Mouse (Mus musculus): ENCODE measurements around the gene Esyt1. TPM values are rescaled to one million over a fixed set of nuclear protein-coding genes. Genes with fewer than 3 reads are reported as not detected.
"Not testable (repeated sequence)": the region's sequence is repeated elsewhere in the genome, so short reads cannot be mapped to it uniquely, and the experiment has no call there.

Esyt1 gene
- total and polyA plus RNA-seq, 2 experiments = 7.9 to 12.8 TPM

- Histone ChIP-seq H3K4me1 (ENCODE audit: control insufficient read depth, insufficient read depth, low read length) (no peaks in the 10 kb centered on the region), H3K4me3 (ENCODE audit: insufficient read depth, low read depth, low read length) (no peak overlapping the region), H3K9ac (ENCODE audit: low read depth, low read length) (no peak overlapping the region), H3K36me3 (ENCODE audit: control insufficient read depth, insufficient read depth, low read length) (peaks cover 7% of the 10 kb centered on the region; the same call in 1 of the 2 replicates), H3K27ac (replicated peaks; ENCODE audit: insufficient read depth, low read depth, low read length) (no peak overlapping the region), H3K27me3 (ENCODE audit: control insufficient read depth, insufficient read depth, low read length) (no peaks in the 10 kb centered on the region), H3K79me2 (ENCODE audit: control insufficient read depth, insufficient read depth, low read length) (no peaks in the 10 kb centered on the region; the same call in 1 of the 2 replicates)
- WGBS = 83% methylated on average over 9 of the region's 9 CpGs
- no peak for TF ChIP-seq CTCF (IDR thresholded peaks at IDR 0.05; ENCODE audit: low read depth, low read length)
- TF ChIP-seq POLR2A (IDR thresholded peaks at IDR 0.05; ENCODE audit: extremely low read depth, insufficient read depth, low read length) = no peak
- no peak for DNase-seq (ENCODE audit: extremely low read depth, low read depth, low spot score)
Measured at GRCm38 (mm10) chr10:128511189-128511588, 14.5 kb downstream of the Esyt1 start.

GRCm38 (mm10) chr10:128510301-128510700 lies 15.4 kb downstream of the Esyt1 start:
- H3K79me2 ChIP-seq (ENCODE audit: control insufficient read depth, insufficient read depth, low read length) = peaks cover 4% of the 10 kb centered on the region; the same call in 1 of the 2 replicates
- no peaks in the 10 kb centered on the region for H3K4me1 ChIP-seq (ENCODE audit: control insufficient read depth, insufficient read depth, low read length)
- 94% methylated on average over 11 of the region's 11 CpGs for WGBS
- no peak for TF ChIP-seq POLR2A (IDR thresholded peaks at IDR 0.05; ENCODE audit: extremely low read depth, insufficient read depth, low read length)
- TF ChIP-seq CTCF (IDR thresholded peaks at IDR 0.05; ENCODE audit: low read depth, low read length) = no peak
- no peak overlapping the region for H3K9ac ChIP-seq (ENCODE audit: low read depth, low read length)
- peaks cover 5% of the 10 kb centered on the region; the same call in 1 of the 2 replicates for H3K36me3 ChIP-seq (ENCODE audit: control insufficient read depth, insufficient read depth, low read length)
- no peak overlapping the region for H3K27ac ChIP-seq (replicated peaks; ENCODE audit: insufficient read depth, low read depth, low read length)
- no peaks in the 10 kb centered on the region for H3K27me3 ChIP-seq (ENCODE audit: control insufficient read depth, insufficient read depth, low read length)
- H3K4me3 ChIP-seq (ENCODE audit: insufficient read depth, low read depth, low read length) = no peak overlapping the region
- no peak for DNase-seq (ENCODE audit: extremely low read depth, low read depth, low spot score)

GRCm38 (mm10) chr10:128509831-128510230 lies 15.8 kb downstream of the Esyt1 start:
- 69% methylated on average over 4 of the region's 4 CpGs for WGBS
- no peaks in the 10 kb centered on the region for H3K27me3 ChIP-seq (ENCODE audit: control insufficient read depth, insufficient read depth, low read length)
- H3K4me3 ChIP-seq (ENCODE audit: insufficient read depth, low read depth, low read length) = no peak overlapping the region
- no peak overlapping the region for H3K27ac ChIP-seq (replicated peaks; ENCODE audit: insufficient read depth, low read depth, low read length)
- H3K9ac ChIP-seq (ENCODE audit: low read depth, low read length) = no peak overlapping the region
- H3K4me1 ChIP-seq (ENCODE audit: control insufficient read depth, insufficient read depth, low read length) = no peaks in the 10 kb centered on the region
- peaks cover 5% of the 10 kb centered on the region; the same call in 1 of the 2 replicates for H3K36me3 ChIP-seq (ENCODE audit: control insufficient read depth, insufficient read depth, low read length)
- TF ChIP-seq CTCF (IDR thresholded peaks at IDR 0.05; ENCODE audit: low read depth, low read length) (no peak), POLR2A (IDR thresholded peaks at IDR 0.05; ENCODE audit: extremely low read depth, insufficient read depth, low read length) (no peak)
- DNase-seq (ENCODE audit: extremely low read depth, low read depth, low spot score) = no peak
- peaks cover 4% of the 10 kb centered on the region; the same call in 1 of the 2 replicates for H3K79me2 ChIP-seq (ENCODE audit: control insufficient read depth, insufficient read depth, low read length)

- Histone ChIP-seq H3K27me3 (ENCODE audit: control insufficient read depth, insufficient read depth, low read length) (no peaks in the 10 kb centered on the region), H3K4me1 (ENCODE audit: control insufficient read depth, insufficient read depth, low read length) (peaks cover 3% of the 10 kb centered on the region), H3K36me3 (ENCODE audit: control insufficient read depth, insufficient read depth, low read length) (peaks cover 5% of the 10 kb centered on the region; the same call in 1 of the 2 replicates), H3K4me3 (ENCODE audit: insufficient read depth, low read depth, low read length) (no peak overlapping the region), H3K27ac (replicated peaks; ENCODE audit: insufficient read depth, low read depth, low read length) (no peak overlapping the region), H3K79me2 (ENCODE audit: control insufficient read depth, insufficient read depth, low read length) (peaks cover 4% of the 10 kb centered on the region; the same call in 1 of the 2 replicates), H3K9ac (ENCODE audit: low read depth, low read length) (no peak overlapping the region)
- no peak for TF ChIP-seq CTCF (IDR thresholded peaks at IDR 0.05; ENCODE audit: low read depth, low read length)
- no peak for TF ChIP-seq POLR2A (IDR thresholded peaks at IDR 0.05; ENCODE audit: extremely low read depth, insufficient read depth, low read length)
- 91% methylated on average over 9 of the region's 9 CpGs for WGBS
- DNase-seq (ENCODE audit: extremely low read depth, low read depth, low spot score) = no peak
Measured at GRCm38 (mm10) chr10:128509203-128509602, 16.5 kb downstream of the Esyt1 start.

- Histone ChIP-seq H3K4me3 (ENCODE audit: insufficient read depth, low read depth, low read length) (no peak overlapping the region), H3K79me2 (ENCODE audit: control insufficient read depth, insufficient read depth, low read length) (peaks cover 4% of the 10 kb centered on the region; the same call in 1 of the 2 replicates), H3K36me3 (ENCODE audit: control insufficient read depth, insufficient read depth, low read length) (peaks cover 2% of the 10 kb centered on the region; the same call in 1 of the 2 replicates), H3K27me3 (ENCODE audit: control insufficient read depth, insufficient read depth, low read length) (no peaks in the 10 kb centered on the region), H3K27ac (replicated peaks; ENCODE audit: insufficient read depth, low read depth, low read length) (no peak overlapping the region), H3K4me1 (ENCODE audit: control insufficient read depth, insufficient read depth, low read length) (peaks cover 3% of the 10 kb centered on the region), H3K9ac (ENCODE audit: low read depth, low read length) (no peak overlapping the region)
- 87% methylated on average over 9 of the region's 9 CpGs for WGBS
- no peak for DNase-seq (ENCODE audit: extremely low read depth, low read depth, low spot score)
- TF ChIP-seq CTCF (IDR thresholded peaks at IDR 0.05; ENCODE audit: low read depth, low read length) (no peak), POLR2A (IDR thresholded peaks at IDR 0.05; ENCODE audit: extremely low read depth, insufficient read depth, low read length) (no peak)
Measured at GRCm38 (mm10) chr10:128508260-128508659, 17.4 kb downstream of the Esyt1 start.

- 0 out of 2 replicates have a peak, but pooled peaks cover 2% of the 10 kb centered on the region for H3K36me3 ChIP-seq (ENCODE audit: control insufficient read depth, insufficient read depth, low read length)
- H3K4me1 ChIP-seq (ENCODE audit: control insufficient read depth, insufficient read depth, low read length) = peaks cover 10% of the 10 kb centered on the region
- peaks cover 4% of the 10 kb centered on the region; the same call in 1 of the 2 replicates for H3K79me2 ChIP-seq (ENCODE audit: control insufficient read depth, insufficient read depth, low read length)
- H3K9ac ChIP-seq (ENCODE audit: low read depth, low read length) = no peak overlapping the region
- H3K27ac ChIP-seq (replicated peaks; ENCODE audit: insufficient read depth, low read depth, low read length) = no peak overlapping the region
- no peak for TF ChIP-seq POLR2A (IDR thresholded peaks at IDR 0.05; ENCODE audit: extremely low read depth, insufficient read depth, low read length)
- peak; percentile 13; the same call in 1 of the 2 replicates for TF ChIP-seq CTCF (IDR thresholded peaks at IDR 0.05; ENCODE audit: low read depth, low read length)
- H3K4me3 ChIP-seq (ENCODE audit: insufficient read depth, low read depth, low read length) = no peak overlapping the region
- WGBS = 97% methylated on average over 14 of the region's 14 CpGs
- no peak for DNase-seq (ENCODE audit: extremely low read depth, low read depth, low spot score)
- H3K27me3 ChIP-seq (ENCODE audit: control insufficient read depth, insufficient read depth, low read length) = no peaks in the 10 kb centered on the region
Measured at GRCm38 (mm10) chr10:128505974-128506373, 19.7 kb downstream of the Esyt1 start.

GRCm38 (mm10) chr10:128505371-128505667 lies 20.4 kb downstream of the Esyt1 start:
- H3K36me3 ChIP-seq (ENCODE audit: control insufficient read depth, insufficient read depth, low read length); H3K27me3 ChIP-seq (ENCODE audit: control insufficient read depth, insufficient read depth, low read length); DNase-seq (ENCODE audit: extremely low read depth, low read depth, low spot score); H3K27ac ChIP-seq (replicated peaks; ENCODE audit: insufficient read depth, low read depth, low read length); H3K4me3 ChIP-seq (ENCODE audit: insufficient read depth, low read depth, low read length); H3K79me2 ChIP-seq (ENCODE audit: control insufficient read depth, insufficient read depth, low read length); H3K9ac ChIP-seq (ENCODE audit: low read depth, low read length): not testable (repeated sequence)
- H3K4me1 ChIP-seq (ENCODE audit: control insufficient read depth, insufficient read depth, low read length) = peaks cover 10% of the 10 kb centered on the region
- WGBS = 94% methylated on average over 5 of the region's 5 CpGs
